Mouse (Mus musculus) spleen, adult 18-20 months (tissue): Measurements from ENCODE around the gene Srgap2.

Experiments used
- DNase-seq, 2 experiments: peaks; one replicate each; pipeline ENCODE4 v3.0.0; 2022; ENCODE audit warnings: mixed read lengths in 2 of 2

Gene Srgap2

DNA sequence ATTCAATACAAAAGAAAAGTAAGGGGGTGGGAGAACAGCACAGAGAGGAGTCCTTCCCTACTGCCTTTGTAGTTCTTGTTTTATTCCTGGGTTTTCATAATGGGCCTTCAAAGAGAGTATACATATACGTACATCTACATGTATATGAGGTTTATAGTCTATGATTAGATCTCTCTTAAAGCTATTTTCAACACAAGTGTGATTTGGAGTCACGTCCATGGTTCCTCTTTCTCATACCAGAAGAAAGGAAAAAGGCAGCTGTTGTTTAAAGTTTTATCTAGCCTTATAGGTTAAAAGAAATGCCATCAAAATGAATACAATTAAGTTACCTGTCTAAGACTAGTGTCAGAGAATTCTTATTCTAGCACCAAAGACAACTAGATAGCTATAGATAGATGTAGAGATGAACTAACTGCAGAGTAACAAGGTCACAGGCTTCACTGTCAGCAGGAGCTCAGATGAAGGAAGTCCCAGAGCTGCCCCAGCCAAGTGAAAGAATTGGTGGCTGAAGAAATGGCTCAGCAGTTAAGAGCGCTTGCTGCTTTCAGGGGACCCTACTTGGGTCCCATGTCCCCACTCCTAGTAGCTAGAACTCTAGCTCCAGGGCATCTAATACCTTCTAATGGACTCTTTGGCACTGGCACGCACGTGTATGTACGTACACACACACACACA, 63.1 kb downstream of the Srgap2 start:
- no peak for DNase-seq

DNA sequence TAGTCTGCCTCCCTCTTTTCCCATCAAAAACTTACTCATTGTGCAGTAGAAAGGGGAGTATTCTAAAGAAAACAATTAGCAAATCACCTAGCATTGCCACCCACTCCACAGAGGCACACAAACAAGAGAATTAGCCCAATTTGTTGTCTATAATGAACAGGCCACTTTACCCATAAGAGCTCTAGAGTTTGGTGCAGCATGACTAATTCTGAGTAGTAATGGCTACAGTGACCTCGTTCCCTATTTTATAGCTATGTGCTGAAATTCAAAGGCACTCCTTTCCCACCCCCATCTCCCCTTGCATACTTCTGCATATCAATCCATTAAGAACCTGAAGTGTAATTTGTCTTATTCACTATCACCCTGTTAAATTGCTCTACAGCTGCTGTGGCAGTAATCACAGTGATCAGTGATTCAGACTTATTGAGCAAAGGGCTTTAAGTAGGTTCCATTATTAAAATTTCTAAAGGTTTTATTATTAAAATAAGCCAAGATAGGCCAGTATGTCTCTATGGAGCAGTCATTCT, 64.5 kb downstream of the Srgap2 start:
- no peak for DNase-seq

DNA sequence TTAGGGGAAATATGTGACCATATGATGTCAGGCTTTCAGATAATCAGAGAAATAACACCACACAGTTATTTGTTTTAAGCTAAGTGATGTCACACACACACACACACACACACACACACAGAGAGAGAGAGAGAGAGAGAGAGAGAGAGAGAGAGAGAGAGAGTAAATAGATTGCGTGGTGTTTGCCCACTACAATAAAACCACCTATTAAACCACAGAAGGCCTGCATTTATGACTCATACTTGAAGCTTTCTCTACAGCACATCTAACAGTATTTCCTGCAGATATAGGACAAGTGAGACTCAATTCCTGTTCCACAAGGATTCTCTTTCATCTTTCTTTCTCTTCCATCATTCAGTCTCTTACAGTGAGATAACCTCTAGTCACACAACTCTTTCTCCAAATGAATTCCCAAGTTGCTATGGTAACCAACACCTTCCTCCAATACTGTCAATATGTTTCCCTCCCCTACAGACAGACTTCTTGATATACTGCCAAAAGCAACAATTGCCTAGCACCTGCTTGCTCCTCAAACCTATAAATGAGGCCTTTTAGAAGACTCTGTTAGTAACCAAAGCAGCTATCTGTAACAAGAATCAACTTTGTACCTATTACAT, 66.1 kb downstream of the Srgap2 start:
- no peak for DNase-seq

DNA sequence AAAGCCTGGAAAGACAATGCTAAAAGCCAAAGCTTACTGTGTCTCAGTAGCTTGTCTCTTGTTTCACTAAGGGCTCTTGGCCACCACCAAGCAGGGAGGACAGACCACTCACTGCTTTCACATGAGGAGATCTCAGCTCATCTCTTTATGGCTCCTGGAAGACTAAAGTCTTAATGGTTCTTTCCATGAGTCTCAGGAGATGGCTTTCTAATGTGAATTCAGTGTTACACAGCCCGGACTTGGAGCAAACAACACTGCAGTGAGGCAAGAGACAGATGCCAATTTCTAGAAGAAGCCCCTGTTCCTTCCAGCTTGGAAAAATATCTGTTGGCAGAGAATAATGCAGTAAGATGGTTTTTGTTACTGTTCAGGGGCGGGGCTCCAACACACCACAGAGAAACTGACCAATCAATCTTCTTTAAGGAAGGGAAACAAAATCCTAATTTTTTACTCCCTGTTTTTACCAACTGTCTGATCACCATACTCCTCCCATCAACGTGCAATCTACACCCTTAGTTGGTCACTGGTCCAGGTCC, 71.7 kb downstream of the Srgap2 start:
- DNase-seq, result no peak

DNA sequence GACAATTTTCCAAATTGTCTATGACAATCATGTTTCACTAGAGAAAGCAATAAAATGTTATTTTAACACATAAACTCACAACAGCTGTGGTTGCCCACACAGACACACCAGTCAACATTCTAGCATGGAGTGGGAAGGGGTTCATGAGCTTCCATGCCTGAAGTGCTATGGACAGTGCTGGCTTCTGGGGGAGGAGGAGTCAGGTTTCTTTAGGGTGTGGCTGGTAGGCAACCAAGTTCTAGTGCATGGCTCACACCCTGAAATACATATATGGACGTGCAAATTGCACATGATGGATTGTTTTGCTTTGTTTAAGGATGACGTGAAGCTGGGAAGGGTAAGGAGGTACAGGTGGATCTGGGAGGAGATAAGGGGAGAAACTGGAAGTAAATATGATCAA, 72.8 kb downstream of the Srgap2 start:
- no peak for DNase-seq

DNA sequence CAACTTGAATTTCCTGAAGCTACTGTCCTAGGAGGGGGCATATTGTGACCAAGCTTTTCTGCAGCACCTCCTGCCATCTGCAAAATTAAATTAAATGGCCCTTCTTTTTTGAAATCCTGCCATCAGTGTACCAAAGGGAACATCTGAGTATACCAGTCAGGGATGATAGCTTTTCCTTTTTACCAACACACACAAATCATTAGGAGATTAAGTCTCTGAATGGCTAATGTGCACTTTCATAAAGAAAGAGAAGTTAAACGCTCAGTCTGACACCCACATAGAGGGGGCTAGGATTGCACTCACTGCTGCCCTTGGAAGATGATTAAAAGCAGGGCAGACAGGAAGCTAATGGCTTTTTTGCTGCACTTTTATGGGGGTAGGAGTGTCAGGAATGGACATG, 73.8 kb downstream of the Srgap2 start:
- DNase-seq, result no peak

DNA sequence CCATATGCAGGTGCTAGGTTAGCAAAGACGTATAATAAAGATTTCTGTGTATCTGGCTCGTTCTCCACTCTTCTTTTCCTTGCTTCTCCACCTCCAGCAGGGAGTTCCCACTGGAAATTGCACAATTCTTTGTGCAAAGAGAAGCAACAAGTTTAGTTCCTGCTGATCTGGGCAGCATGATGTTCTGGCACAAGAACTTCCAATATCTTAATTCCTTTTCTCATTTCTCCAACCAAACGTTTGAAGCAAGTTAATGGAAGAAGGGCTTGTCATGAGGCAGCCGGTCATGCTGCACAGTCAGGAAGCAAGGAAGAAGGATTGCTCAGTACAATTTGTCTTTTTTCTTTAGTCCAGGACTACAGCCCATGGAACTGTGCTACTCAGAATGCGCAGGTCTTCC, 78.8 kb downstream of the Srgap2 start:
- DNase-seq, result no peak

DNA sequence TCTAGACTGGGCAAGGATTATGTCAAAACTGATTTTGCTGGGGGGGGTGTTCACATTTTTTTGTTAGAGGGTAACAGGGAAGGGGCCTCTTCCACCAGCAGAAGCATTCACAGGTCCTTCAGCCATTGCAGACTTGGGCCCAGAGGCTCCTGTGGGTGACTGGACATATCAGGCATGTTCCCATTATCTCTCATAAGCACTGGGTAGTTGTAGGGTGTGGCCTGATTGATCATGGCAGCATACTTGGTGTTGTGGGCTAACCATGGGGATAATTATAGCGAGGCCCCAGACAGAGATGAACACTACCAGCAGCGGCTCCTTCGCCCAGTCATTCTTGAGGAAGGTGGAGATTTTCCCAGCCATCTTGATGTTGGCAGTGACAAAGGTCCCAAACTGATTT, 79.8 kb downstream of the Srgap2 start:
- no peak for DNase-seq

DNA sequence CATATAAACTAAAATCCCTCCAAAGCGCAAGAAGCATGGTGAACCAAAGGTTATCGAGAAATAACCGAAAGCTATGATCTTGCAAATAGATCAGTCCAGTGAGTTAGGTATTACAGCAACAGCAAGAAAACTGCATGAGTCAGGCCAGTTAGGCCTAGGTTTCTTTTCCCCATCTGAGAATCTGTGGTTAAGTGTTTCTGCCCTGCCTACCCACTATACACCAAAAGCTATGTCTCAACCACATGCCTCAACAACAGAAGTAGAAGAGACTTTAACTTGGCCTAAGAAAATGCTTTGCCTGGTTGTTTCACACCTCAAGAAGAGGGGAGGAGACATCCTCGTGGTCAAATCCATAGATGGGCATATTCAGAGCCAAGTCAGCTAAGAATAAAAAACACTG, 80.6 kb downstream of the Srgap2 start:
- DNase-seq, result no peak

DNA sequence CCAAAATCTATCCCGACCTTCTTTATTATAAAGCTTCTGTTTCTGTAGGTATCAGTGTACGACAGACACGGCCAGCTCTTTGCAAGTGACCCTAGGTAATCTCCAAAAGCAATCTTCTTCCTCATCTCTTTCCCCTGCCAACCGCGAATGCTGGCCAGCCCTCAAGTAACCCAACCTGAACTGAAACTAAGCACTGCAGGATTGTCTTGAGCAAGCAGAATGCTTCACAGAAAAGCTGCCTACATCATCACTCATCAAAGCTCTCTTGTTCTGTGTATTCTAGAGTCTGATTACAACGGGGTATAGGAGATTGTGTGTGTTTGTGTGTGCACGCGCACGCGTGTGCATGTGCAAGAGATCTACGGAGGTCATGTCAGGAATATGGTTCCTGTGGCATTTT, 88.6 kb downstream of the Srgap2 start:
- no peak for DNase-seq

DNA sequence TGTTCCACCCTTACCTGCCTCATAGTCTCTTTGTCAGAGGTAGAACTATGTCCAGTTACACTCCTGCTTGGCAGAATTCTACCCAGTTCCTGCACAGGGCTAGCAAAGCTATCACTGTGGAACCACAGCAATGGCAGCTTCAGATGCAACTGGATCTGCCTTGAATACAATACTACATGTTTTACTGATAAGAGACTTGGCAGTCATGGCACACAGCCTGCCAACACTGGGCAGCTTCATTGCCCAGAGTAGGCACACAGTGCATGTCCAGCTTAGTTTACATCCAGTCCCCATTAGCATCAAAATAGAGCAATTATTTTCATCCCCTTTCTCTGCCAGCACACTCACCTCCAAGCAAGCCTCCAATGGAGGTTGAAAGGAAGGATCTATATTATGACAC, 89.2 kb downstream of the Srgap2 start:
- DNase-seq, result no peak

DNA sequence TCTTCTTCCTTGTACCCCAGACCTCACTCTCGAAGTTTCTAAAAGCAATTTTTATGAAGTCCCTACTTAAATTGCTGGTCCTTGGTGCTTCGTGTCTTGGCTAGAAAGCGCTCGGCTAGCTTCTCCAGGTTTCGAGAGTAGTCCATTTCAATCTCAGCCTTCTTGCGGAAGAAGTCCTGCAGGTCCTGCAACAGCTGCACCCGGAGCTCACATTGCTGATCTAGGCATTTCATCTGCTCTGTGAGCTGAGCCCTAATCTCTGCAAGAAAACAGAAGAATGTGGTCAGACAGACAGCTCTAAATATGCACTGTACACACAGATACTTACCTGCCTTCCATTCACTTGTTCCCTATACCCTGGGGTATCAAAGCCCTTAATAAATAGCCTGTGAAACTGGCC, 90.5 kb downstream of the Srgap2 start:
- DNase-seq, result no peak

DNA sequence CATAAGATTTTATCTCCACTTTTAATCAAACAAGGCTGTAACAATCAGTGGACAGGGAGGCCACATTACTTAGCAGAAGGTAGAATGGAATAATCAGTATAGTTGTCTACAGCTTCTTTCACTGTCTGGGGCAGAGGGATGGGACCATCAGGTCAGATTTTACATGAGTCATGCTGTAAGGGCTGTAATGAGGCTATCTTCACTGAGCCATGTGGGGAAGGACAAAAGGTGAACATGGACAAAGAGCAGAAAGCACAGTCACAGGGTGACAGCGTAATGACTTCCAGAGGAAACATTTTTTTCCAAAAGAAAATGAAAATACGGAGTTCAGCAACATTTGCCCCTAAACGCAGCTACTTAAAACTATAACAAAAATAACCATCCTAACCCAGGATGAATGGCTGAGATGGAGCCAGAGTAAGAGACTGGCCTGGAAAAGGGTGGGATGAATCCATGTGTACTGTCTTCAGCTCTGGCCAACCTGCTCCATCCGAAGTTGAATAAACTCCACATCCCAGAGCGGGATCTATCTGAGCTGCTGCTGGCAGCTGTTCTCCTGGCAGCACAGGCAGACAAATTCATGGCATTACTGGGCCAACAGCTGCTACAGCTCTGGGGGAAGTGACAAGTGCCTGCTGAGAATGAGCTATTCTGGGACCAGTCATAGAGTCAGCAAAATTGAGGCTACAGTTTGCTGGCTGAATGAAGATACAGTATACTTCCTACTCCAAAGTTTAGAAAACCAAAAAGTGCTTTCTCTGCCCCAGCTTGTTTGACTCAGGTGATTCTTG, 95.5 kb downstream of the Srgap2 start:
- DNase-seq, result no peak

DNA sequence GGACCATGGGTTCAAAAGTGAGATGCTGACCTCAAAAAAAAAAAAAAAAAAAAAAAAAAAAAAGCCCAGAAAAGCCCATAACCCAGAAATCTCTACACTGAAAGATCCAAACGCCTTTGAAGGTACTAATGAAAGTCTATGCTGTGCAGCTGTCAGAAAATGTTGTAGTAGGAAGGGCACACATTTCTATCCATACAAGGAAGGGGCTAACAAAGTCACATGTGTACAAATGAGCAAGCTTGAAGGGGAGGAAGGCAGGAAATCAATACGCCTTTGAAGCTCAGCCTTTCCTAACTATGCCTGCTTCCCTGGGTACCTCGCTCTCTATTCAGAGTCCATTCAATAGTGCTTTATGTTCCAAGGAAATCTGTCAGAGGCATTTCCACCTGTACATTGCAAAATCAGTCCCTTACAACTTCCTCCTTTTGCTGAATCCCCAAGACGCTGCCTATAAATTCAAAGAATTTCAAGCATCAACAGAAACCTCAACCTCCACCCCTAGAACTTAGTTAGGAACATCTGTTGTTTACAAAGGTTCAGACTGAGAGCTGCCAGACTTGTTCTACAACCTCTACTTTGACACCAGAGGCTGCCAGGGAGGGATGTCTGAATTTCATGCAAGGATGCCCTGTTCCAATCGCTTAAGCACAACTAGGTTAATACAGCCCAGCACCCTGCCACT, 99.9 kb downstream of the Srgap2 start:
- no peak for DNase-seq

DNA sequence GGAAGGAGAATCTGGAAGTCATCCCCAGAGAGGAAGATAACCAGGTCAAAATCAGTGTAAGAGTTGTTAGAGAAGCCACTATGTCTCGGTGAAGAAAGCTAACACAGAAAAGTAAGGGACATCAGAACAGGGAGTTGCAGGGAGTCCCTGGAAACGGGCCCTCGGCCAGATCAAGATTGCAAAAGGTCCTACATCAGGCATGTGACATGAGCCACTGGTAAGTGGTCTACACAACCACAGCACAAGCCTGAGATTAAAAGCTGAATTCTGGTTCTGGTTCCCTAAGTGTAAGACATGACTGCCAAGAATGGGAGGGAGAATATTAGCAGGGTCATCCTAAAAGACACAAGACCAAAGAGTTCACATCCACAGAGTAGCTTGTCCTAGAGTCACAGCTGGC, 104.1 kb downstream of the Srgap2 start:
- no peak for DNase-seq

DNA sequence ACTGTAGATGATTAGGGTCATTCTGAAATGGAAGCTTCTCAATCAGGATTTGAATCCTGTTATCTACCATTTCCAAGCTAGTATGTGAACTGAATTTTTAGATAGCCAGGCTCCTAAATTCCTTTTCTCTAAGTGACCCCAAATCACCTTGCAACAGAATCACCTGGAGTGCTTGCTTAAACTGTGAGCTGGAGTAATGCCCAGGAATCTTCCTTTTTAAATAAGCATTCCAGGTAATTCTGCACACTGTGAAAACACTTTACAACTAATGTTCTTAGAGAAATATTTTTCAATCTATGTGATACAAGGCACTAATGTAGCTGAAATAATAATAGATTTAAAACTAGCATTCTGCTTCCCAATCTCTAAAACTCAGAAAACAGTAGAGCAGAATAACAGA, 106.0 kb downstream of the Srgap2 start:
- DNase-seq, result no peak

DNA sequence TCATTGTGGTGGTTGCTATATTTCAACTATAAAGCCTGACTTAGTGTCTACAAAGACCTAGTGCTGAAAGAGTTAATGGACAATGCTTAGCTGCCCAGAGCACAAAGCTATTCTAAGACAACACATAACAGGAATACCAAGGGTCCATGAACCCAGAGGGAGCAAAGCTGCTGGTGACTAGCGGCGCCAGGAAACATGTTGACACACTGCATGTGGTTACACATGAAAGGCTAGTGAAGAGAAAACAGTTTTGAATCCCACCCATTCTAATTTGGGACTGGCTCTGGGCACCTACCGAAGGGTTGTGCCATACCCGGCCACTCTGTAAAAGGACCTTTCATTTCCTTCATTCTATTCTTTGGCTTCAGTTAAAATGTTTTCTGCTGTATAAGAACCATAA, 106.5 kb downstream of the Srgap2 start:
- no peak for DNase-seq

DNA sequence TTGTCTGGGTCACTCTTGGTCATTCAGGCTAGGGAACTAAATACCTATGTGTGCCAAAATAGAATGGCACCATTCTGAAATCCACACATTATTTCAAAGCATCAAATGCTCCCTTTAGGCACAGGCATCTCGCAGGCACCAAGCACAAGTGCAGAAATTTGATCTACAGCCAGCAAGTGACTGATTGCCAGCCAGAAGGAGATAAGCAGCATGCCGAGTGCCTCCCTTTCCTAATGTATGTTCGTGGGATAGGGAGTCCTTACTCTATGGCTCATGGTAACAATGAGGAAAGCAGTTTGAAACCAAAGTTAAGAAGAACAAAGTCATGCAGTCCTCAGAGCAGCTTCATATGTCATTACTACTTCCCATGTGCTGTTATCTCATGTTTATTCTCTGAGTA, 107.8 kb downstream of the Srgap2 start:
- no peak for DNase-seq

DNA sequence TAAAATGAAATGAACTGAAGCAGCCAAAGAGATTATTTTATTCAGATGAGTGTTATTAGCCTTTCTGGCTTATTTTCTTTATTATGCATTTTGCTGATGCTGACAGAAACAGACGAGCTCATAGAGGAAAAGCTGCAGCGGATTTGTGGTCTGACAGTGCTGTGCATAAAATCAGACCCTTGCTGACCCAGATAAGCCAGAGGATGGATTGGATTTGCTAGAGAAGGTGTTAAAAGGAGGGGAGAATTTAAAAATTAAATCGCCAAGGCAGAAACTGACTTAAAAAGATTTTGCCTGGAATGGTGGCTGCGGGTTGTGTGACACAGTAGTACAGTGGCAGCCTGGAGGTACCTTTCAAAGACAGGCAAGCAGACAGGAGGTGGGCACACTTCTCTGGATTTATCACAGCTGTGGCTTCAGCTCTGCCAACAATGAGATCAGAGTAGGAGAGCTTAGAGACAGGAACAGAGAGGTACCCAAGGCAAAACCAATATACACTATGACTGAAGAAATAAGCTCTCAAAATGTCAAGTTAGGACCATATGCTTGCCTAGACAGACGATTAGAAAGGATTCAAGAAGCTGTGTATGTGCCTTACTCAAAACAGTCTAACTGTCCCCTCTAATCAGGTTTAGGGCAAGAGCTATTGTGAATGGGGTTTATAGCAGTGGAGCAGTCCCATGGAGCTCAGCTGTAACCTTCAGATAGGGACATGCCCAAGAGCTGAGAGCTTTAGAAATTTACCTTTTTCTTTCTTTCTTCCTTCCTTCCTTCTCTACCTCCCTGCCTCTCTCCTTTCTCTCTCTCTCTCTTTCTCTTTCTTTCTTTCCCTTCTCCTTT, 109.1 kb downstream of the Srgap2 start:
- DNase-seq, result no peak

DNA sequence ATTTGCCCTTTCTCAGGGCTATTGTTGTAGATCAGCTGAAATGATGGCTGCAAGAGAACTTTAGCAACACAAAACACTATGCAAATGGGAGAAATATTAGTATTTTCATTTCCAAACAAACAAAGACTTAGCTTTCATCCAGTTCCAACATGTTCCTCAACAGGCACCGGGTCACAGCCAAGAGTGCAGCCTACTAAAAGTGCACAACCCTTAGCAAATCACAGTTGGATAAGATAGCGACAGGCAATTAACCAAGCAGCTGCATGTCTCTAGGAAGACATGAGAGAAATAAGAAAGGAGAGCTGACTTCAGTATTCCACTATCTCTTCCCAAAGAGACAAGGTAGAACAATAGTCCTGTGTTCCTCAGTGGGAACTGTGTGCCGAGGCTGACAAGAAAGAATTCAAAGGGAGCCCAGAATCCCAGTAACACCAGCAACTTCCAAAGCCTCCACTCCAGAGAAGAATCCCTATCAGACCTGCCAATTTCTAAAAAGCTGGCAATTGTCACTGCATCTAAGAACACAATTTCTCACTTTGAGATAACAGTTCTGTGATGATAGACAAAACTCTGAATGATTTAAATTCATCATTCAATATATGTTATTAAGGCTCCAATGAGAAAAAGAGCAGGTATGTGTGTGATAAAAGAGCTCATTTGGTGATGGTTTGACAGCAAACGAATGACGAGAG, 109.9 kb downstream of the Srgap2 start:
- no peak for DNase-seq

DNA sequence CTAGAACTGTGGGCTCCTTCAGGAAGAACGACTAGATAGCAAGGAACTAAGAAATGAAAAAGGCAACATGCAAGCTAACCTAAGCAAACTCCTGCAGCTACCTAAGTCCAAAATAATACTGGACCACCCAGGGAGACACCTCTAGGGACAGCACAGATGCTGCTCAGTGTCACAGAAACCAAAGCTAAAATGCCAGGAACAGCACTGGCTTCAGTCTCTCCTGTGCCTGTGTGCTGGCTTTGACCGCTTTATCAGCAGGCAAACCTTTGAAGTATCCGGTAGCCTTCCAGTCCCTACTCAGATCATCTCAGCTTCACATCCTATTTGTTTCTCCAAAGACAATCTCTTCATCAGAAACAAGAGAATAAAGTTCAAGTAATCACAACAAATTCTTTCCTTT, 123.6 kb downstream of the Srgap2 start:
- no peak for DNase-seq

DNA sequence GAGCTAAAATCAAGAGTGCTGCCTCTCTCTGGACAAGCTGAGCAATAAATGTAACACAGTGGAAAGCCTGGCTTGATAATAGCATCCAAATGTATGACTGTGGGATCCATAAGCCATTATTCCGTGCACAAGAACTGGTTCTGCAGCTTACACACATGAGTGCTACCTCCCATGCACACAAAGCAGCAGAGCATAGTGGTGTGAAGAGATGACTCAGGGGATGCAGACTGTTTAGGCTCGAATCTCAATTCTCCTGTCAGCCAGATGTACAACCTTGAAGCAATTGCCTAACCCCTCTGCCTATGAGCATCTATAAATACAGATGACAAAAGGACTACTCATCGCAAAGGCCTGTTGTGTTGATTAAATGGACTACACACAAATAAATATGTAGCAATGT, 126.3 kb downstream of the Srgap2 start:
- no peak for DNase-seq
